Mouse (Mus musculus) spleen, adult 10 weeks (tissue): ENCODE measurements around the gene Ctsz. TPM values are rescaled to one million over a fixed set of nuclear protein-coding genes. Genes with fewer than 3 reads are reported as not detected.

Experiments
- polyA plus RNA-seq: library from polyadenylated mRNA; stranded (reverse); fragments of 350-450 nt; fragmentation: Illumina TruSeq; extraction: RNeasy Lipid Tissue Mini Kit (QIAGEN cat#74804); gene quantifications from one replicate; pipeline ENCODE4 v1.2.3, GENCODE M21; 2015; ENCODE audit warnings: low replicate concordance; ENCODE audit not compliant: insufficient read depth

The Ctsz gene
- polyA plus RNA-seq: 212 TPM

GRCm38 (mm10) chr2:174438737-174439449, at the start of gene Ctsz:
TSS of gene Ctsz (minus strand) at chr2:174439039.

GRCm38 (mm10) chr2:174472818-174473549, 34.1 kb upstream of the Ctsz start, which contains the start of gene Prelid3b:
TSS of gene Prelid3b (minus strand) at chr2:174473081.

GRCm38 (mm10) chr2:174463789-174464523, 25.1 kb upstream of the Ctsz start, which contains the start of gene Atp5e:
TSS of gene Atp5e (minus strand) at chr2:174464105.

GRCm38 (mm10) chr2:174450353-174450752, 11.5 kb upstream of the Ctsz start, which contains the start of gene Tubb1:
TSS of gene Tubb1 (plus strand) at chr2:174450695.

GRCm38 (mm10) chr2:174415731-174416310, 23.0 kb downstream of the Ctsz start, which contains the start of gene Nelfcd:
TSS of gene Nelfcd (plus strand) at chr2:174415804.

Other genes with a start within 250 kb of the Ctsz start
- gene Gnas, start 154.7 kb downstream of the Ctsz start, polyA plus RNA-seq: 507 TPM
- gene Gm20721, start 92.3 kb downstream of the Ctsz start, polyA plus RNA-seq: not detected
- 40.2 TPM for gene Nelfcd, start 23.2 kb downstream of the Ctsz start, polyA plus RNA-seq
- gene Tubb1, start 11.7 kb upstream of the Ctsz start, polyA plus RNA-seq: 8.2 TPM
- gene Atp5e, start 25.1 kb upstream of the Ctsz start, polyA plus RNA-seq: 330 TPM
- gene Prelid3b, start 34.0 kb upstream of the Ctsz start, polyA plus RNA-seq: 62.8 TPM
- 21.0 TPM for gene Zfp831, start 204.5 kb upstream of the Ctsz start, polyA plus RNA-seq